Mouse (Mus musculus) limb, embryonic 11.5 days (tissue): ENCODE measurements around the gene Slc30a6. TPM values are rescaled to one million over a fixed set of nuclear protein-coding genes. Genes with fewer than 3 reads are reported as not detected.
A peak's percentile ranks its signal among the peaks of the same experiment; 100 is the strongest.

Experiments used
- ATAC-seq: fragments of 200-750 bp; cut with Nextera tagmentation; 2 replicates; pipeline ENCODE4 v1.8.0; 2017; ENCODE audit warnings: low read depth; ENCODE audit not compliant: insufficient number of reproducible peaks, low FRiP score, low TSS enrichment
- DNase-seq: peaks from one replicate; pipeline ENCODE4 v3.0.0-alpha.2; 2015; ENCODE audit warnings: low spot score
- H3K27ac ChIP-seq: fragments of 300-500 bp; sonication (generic); replicated peaks from 2 replicates; pipeline ENCODE4 v1.5.1; 2014; ENCODE audit warnings: low read depth, mild to moderate bottlenecking, low read length
- H3K27me3 ChIP-seq: fragments of 300-500 bp; sonication (generic); 2 replicates; pipeline ENCODE4 v1.6.1; 2014; ENCODE audit warnings: mild to moderate bottlenecking, low read length, mixed read lengths; ENCODE audit not compliant: control insufficient read depth, insufficient read depth
- H3K36me3 ChIP-seq: fragments of 300-500 bp; sonication (generic); 2 replicates; pipeline ENCODE4 v1.6.1; 2014; ENCODE audit warnings: mild to moderate bottlenecking, low read length, moderate library complexity, mixed read lengths; ENCODE audit not compliant: control insufficient read depth, insufficient read depth
- H3K4me1 ChIP-seq: fragments of 300-500 bp; sonication (generic); 2 replicates; pipeline ENCODE4 v1.6.1; 2014; ENCODE audit warnings: low read length, mixed read lengths; ENCODE audit not compliant: control insufficient read depth, insufficient read depth
- H3K4me2 ChIP-seq: fragments of 300-500 bp; sonication (generic); 2 replicates; pipeline ENCODE4 v1.6.1; 2014; ENCODE audit warnings: low read depth, mild to moderate bottlenecking, moderate library complexity; ENCODE audit not compliant: severe bottlenecking
- H3K4me3 ChIP-seq: fragments of 300-500 bp; sonication (generic); 2 replicates; pipeline ENCODE4 v1.5.1; 2014; ENCODE audit warnings: low read depth, low read length
- H3K9ac ChIP-seq: fragments of 300-500 bp; sonication (generic); 2 replicates; pipeline ENCODE4 v1.6.1; 2014; ENCODE audit warnings: mild to moderate bottlenecking, low read length
- H3K9me3 ChIP-seq: fragments of 300-500 bp; sonication (generic); 2 replicates; pipeline ENCODE4 v1.6.1; 2016; ENCODE audit warnings: low read length; ENCODE audit not compliant: control insufficient read depth
- WGBS: fragments of 180-500 bp; shearing (Covaris S2); extraction: QIAGEN DNeasy Blood & Tissue Kit; methylation state at CpG from one replicate; pipeline ENCODE4 v1.1.7; 2014; 5-methylcytosine and 5-hydroxymethylcytosine counted together
- polyA plus RNA-seq: library from polyadenylated mRNA; unstranded; fragments of >200 nt; fragmentation: Nextera tagmentation; extraction: Ambion mirVana; gene quantifications from 2 replicates; pipeline ENCODE4 v1.2.1, GENCODE M21; 2014

Slc30a6 gene
- 41.5 TPM in 2 replicates for polyA plus RNA-seq

- H3K9ac ChIP-seq, result peak within 1 kb of the TSS; percentile 81
- WGBS, result under 1% methylated on average over 41 of the region's 41 CpGs
- H3K4me3 ChIP-seq, result peak within 1 kb of the TSS; percentile 61
- no peaks in the 10 kb centered on the region for H3K27me3 ChIP-seq
- ATAC-seq, result peak; percentile 100
- H3K4me1 ChIP-seq, result no peaks in the 10 kb centered on the region
- H3K36me3 ChIP-seq, result no peaks in the 10 kb centered on the region
- peak within 1 kb of the TSS; percentile 72; the same call in 1 of the 2 replicates for H3K27ac ChIP-seq
- H3K9me3 ChIP-seq, result no peaks in the 10 kb centered on the region
- peak within 1 kb of the TSS; percentile 55 for H3K4me2 ChIP-seq
- peak; percentile 96 for DNase-seq
These were observed at the start of gene Slc30a6 for GRCm38 (mm10) chr17:74395383-74396065. Slc30a6 (plus strand) TSS chr17:74395608.

- no peaks in the 10 kb centered on the region for H3K4me1 ChIP-seq
- H3K27ac ChIP-seq, result no peak overlapping the region
- H3K9ac ChIP-seq, result no peak overlapping the region
- peaks cover 3% of the 10 kb centered on the region; the same call in 1 of the 2 replicates for H3K36me3 ChIP-seq
- no peak overlapping the region for H3K4me2 ChIP-seq
- no peaks in the 10 kb centered on the region for H3K9me3 ChIP-seq
- DNase-seq (no peak), ATAC-seq (no peak)
- H3K4me3 ChIP-seq, result no peak overlapping the region
- H3K27me3 ChIP-seq, result no peaks in the 10 kb centered on the region
- 89% methylated on average over 1 of the region's 1 CpGs for WGBS
These were observed 31.8 kb upstream of the Slc30a6 start for GRCm38 (mm10) chr17:74363592-74363991.

- 89% methylated on average over 1 of the region's 1 CpGs for WGBS
- DNase-seq (no peak), ATAC-seq (no peak)
- no peak overlapping the region for H3K4me2 ChIP-seq
- H3K9me3 ChIP-seq, result no peaks in the 10 kb centered on the region
- H3K36me3 ChIP-seq, result peaks cover 10% of the 10 kb centered on the region; the same call in 1 of the 2 replicates
- no peaks in the 10 kb centered on the region for H3K27me3 ChIP-seq
- no peaks in the 10 kb centered on the region for H3K4me1 ChIP-seq
- no peak overlapping the region for H3K27ac ChIP-seq
- H3K9ac ChIP-seq, result no peak overlapping the region
- no peak overlapping the region for H3K4me3 ChIP-seq
These were observed 18.5 kb upstream of the Slc30a6 start for GRCm38 (mm10) chr17:74376916-74377315.

DNA sequence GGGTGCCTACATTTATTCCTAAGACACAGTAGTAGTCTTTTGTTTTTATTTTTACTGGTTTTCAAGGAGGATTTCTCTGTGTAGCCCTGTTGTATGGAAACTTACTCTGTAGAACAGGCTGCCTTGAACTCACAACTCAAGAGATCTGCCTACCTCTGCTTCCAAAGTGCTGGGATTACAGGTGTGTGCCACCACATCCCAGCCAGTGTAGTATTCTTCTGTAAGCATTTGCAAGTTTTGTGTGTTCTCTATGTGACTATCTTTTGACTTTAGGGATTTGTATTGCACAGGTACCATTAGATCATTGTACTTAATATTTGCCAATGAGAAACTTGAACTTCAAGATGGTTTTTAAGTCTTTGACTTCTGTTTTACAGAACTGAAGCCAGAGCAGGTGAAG, 8.8 kb upstream of the Slc30a6 start:
- DNase-seq (no peak), ATAC-seq (no peak)
- no peaks in the 10 kb centered on the region for H3K4me1 ChIP-seq
- H3K4me3 ChIP-seq, result no peak overlapping the region
- H3K9me3 ChIP-seq, result no peaks in the 10 kb centered on the region
- H3K9ac ChIP-seq, result no peak overlapping the region
- H3K4me2 ChIP-seq, result no peak overlapping the region
- no peak overlapping the region for H3K27ac ChIP-seq
- H3K27me3 ChIP-seq, result no peaks in the 10 kb centered on the region
- H3K36me3 ChIP-seq, result peaks cover 7% of the 10 kb centered on the region; the same call in 1 of the 2 replicates

DNA sequence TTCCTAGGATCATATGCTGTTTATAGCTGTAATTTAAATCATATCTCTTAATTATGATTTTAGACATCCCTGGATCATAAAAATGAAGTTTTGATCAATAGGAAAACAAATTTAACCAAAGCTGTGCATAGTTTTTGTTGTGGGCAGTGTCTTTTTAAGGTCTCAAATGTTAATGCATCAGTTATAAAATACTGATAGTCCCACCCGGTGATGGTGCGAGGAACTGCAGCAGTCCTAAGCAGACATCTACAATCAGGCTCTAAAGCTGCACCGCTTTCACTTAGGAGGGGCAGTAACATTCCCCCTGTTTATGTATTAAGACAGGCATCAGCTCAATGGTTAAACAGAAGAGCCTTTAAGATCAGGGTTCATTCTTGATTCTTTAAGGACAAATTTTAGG, 5.6 kb upstream of the Slc30a6 start:
- ATAC-seq (no peak), DNase-seq (no peak)
- 81% methylated on average over 3 of the region's 3 CpGs for WGBS
- no peaks in the 10 kb centered on the region for H3K27me3 ChIP-seq
- no peak overlapping the region for H3K4me2 ChIP-seq
- no peak overlapping the region for H3K4me3 ChIP-seq
- H3K9me3 ChIP-seq, result no peaks in the 10 kb centered on the region
- no peak overlapping the region for H3K9ac ChIP-seq
- H3K4me1 ChIP-seq, result no peaks in the 10 kb centered on the region
- peaks cover 4% of the 10 kb centered on the region; the same call in 1 of the 2 replicates for H3K36me3 ChIP-seq
- H3K27ac ChIP-seq, result no peak overlapping the region

DNA sequence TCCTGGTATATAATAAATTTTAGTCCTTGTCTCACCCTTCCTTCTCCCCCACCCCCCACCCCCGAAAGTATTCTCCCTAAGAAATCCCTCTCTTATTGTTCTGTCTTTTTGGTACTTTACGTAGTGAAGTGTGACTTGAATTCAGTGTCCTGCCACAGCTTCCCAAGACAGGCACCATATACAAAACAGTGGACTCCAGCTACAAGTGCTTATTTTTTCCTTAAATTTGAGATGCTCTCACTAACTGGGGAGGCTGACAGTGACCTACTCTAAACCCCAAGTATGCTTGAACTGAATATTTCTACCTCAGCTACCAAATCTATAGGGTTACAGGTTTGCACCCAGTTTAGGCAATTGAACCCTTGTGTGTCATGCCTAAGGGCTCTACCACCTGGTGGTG, 1.0 kb upstream of the Slc30a6 start:
- DNase-seq (no peak), ATAC-seq (no peak)
- Histone ChIP-seq H3K27me3 (no peaks in the 10 kb centered on the region), H3K9me3 (no peaks in the 10 kb centered on the region), H3K27ac (no peak overlapping the region), H3K4me3 (no peak overlapping the region), H3K4me2 (no peak overlapping the region), H3K9ac (no peak overlapping the region), H3K4me1 (no peaks in the 10 kb centered on the region), H3K36me3 (no peaks in the 10 kb centered on the region)
- 90% methylated on average over 2 of the region's 2 CpGs for WGBS

- Histone ChIP-seq H3K4me1 (no peaks in the 10 kb centered on the region), H3K9me3 (no peaks in the 10 kb centered on the region), H3K27me3 (no peaks in the 10 kb centered on the region), H3K27ac (no peak overlapping the region), H3K4me3 (peak overlapping the region; percentile 61), H3K9ac (peak overlapping the region; percentile 49; the same call in 1 of the 2 replicates), H3K4me2 (peak overlapping the region; percentile 49), H3K36me3 (no peaks in the 10 kb centered on the region)
- peak; percentile 34 for DNase-seq
- peak; percentile 13; the same call in 1 of the 2 replicates for ATAC-seq
- 31% methylated on average over 16 of the region's 16 CpGs for WGBS
These were observed 553 bp upstream of the Slc30a6 start for GRCm38 (mm10) chr17:74394855-74395254.

DNA sequence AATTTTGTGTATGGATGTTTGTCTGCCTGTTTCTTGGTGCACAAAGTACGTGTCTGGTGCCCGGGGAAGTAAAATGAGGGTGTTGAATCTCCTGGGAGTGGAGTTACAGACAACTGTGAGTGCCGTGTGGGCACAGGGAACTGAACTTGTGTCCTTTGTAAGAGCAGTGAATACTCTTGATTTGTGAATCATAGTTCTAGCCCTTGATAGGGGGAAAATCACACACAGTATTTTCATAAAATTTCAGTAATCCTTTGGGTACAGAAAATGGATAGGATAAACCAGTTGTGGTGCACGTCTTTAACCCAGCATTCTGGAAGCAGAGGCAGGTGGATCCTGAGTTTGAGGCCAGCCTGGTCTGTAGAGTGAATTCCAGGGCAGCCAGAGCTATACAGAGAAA, 1.4 kb downstream of the Slc30a6 start:
- Histone ChIP-seq H3K9me3 (no peaks in the 10 kb centered on the region), H3K4me1 (no peaks in the 10 kb centered on the region), H3K27me3 (no peaks in the 10 kb centered on the region), H3K9ac (no peak overlapping the region), H3K4me3 (peak overlapping the region; percentile 61; the same call in 1 of the 2 replicates), H3K4me2 (peak overlapping the region; percentile 55), H3K36me3 (no peaks in the 10 kb centered on the region), H3K27ac (no peak overlapping the region)
- 90% methylated on average over 4 of the region's 4 CpGs for WGBS
- no peak for ATAC-seq
- DNase-seq, result no peak
